Mouse (Mus musculus) G1E-ER4 (cell line): ENCODE results near the gene Lrp4. TPM values are rescaled to one million over a fixed set of nuclear protein-coding genes. Genes with fewer than 3 reads are reported as not detected.

ENCODE experiments used
- GATA1 ChIP-seq: IDR thresholded peaks from one replicate; pipeline ENCODE4 v1.8.0; 2012; ENCODE audit warnings: low read length, inconsistent platforms
- polyA plus RNA-seq: library from polyadenylated mRNA; stranded (reverse); fragments of >175 nt; gene quantifications from 2 replicates; pipeline ENCODE4 v1.2.3, GENCODE M21; 2012

Lrp4 gene
- polyA plus RNA-seq, 1 experiment = not detected

DNA sequence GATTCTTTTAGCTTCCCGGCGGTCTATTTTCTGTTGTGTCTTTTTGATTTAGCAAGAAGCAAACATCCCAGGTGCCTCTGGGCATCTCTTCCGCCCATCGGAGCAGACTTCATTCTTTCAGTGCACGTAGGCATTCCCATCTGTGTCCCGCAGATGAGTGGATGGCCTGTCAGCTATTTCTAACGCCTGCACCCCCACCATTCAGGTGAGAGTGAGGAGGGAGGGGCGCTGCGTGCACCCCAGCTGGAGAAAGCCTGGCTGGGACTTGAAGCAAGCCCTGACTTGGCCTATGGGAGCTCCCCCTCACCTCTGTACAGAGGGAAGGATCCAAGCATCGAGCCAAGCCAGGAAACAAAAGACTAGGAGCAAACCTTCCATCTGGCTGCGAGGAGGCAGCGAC, 5.4 kb downstream of the Lrp4 start:
- no peak for TF ChIP-seq GATA1

DNA sequence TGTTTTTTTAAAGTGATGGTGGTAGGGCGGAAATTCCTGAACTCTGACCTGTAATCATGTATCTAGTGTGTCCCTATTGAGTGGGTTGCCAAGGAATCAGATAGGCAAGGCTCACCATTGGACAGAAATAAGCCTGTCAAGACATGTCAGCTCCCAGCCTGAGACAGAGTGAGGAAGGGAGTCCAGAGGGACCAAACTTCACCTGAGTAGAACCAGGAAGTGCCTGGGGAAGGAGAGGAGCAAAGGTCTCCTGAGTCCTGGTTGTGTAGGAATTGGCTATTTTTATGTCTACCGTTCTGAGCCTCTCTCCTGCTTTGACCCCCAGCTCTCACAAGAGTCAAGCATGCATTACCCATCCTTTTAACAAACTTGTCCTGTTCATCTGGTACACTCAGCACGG, 8.6 kb downstream of the Lrp4 start:
- TF ChIP-seq GATA1 = no peak

DNA sequence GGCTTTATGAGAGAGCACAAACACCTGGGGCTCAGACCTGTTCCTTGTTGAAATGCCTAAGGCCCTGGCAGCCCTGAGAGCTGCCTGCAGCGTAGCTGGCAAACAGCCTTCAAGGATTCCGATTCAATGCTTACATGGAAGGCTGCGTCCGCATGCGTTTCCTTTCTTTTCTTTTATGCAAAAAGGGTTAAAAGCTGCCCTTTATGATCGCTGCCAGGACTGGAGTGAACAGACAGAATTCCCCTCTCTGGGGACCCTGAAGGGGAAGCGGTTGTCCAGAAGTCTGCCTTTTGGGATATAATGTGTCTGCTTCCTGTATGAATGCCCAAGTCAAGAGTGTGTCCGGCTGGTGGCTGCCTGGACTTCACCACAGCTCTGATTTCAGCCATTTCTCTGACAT, 10.3 kb downstream of the Lrp4 start:
- TF ChIP-seq GATA1 = no peak

DNA sequence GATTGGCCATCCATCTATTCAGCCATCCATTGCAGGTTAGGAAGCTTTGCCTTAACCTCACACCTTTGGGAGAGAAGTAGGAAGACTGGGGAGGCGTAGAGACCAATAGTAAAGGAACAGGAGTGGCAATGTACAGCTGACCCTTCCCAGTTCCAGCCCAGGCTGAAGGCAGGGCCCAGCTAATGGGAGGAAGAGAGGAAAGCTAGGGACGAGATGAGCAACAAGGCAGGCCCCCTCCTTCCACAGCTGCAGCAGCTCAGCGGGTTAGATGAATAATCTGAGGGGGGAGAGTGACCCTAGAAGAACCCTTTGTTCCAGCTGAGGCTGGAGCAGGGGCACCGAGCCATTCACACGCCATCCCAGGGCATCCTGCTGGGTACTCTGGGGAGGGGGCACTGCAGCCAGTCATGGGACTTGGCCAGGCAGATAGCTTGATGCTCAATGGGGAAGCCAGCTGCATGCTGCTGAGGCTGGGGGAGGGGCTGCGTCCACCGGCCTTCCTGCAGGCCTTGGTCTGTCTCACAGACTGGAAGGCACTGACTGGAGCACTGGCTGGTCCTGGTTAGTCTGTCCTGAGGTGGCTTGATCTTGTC, 12.8 kb downstream of the Lrp4 start:
- no peak for TF ChIP-seq GATA1

DNA sequence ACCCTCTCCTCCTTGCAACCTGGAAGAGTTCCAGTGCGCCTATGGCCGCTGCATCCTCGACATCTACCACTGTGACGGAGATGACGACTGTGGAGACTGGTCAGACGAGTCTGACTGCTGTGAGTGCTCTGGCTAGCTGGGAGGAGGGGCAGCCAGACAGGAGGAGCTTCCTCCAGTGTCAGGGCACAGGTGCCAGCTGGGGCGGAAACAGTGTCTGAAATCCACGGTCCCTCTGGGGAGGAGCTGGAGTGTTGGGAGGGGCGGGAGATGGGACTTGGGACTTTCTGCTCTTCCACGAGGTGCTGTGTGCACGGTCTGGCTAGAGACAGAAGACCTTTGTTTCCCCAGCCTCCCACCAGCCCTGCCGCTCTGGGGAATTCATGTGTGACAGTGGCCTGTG, 17.0 kb downstream of the Lrp4 start:
- TF ChIP-seq GATA1 = no peak

DNA sequence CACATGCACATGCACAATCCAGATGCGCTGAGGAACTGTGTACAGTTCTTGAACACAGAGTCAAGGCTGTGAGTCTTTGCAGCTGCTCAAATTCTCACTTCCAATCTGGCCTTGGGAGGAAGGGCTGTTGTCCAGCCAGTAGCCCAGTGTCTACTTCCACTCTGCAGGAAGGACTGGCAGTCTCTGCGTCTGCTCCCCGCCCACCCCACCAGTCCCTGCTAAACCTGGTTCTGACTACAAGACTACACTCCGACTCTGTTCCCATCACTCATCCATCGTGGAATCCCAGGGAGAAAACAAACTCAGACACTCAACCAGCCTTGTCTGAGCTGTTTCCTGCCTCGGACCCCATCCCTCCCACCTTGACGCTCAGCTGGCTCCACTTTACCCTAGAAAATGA, 18.5 kb downstream of the Lrp4 start:
- TF ChIP-seq GATA1 = no peak

DNA sequence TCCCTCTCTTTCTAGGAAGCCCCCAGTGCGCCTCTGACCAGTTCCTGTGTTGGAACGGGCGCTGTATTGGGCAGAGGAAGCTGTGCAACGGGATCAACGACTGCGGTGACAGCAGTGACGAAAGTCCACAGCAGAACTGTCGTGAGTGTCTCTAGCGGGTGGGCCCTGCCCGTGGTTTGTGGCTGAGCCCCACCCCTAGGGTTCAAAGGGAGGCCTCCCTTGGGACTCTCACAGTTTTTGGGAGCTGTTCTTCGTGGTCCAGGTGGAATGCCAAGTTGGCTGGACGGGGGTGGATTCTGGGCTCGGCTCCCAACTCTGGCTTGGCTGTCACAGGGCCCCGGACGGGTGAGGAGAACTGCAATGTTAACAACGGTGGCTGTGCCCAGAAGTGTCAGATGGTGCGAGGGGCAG, 18.9 kb downstream of the Lrp4 start:
- no peak for TF ChIP-seq GATA1

DNA sequence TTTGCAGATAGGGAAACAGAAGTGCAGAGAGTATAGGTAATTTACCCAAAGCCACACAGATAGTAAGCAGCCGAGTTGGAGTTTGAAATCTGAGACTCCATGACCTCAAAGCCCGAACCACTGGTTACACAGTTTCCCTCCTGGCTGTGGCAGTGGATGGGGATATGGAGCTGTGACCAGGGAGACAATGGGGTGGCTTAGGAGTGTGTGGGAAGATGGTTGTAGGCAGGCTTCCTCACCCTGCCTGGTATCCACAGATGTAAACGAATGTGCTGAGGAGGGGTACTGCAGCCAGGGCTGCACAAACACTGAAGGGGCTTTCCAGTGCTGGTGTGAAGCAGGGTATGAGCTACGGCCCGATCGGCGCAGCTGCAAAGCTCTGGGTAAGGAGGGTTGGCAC, 19.5 kb downstream of the Lrp4 start:
- no peak for TF ChIP-seq GATA1

DNA sequence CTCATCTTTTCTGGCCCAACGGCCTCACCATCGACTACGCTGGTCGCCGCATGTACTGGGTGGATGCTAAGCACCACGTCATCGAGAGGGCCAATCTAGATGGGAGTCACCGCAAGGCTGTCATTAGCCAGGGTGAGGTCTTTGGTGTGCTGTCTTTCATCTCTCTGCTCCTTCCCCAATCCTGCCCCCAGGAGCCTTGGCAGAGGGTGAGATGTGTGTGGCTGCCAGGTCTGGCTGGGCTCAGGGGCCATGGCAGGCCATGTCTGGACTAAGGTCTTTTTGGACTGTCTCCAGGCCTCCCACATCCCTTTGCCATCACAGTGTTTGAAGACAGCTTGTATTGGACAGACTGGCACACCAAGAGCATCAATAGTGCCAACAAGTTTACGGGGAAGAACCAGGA, 23.1 kb downstream of the Lrp4 start:
- TF ChIP-seq GATA1 = no peak

DNA sequence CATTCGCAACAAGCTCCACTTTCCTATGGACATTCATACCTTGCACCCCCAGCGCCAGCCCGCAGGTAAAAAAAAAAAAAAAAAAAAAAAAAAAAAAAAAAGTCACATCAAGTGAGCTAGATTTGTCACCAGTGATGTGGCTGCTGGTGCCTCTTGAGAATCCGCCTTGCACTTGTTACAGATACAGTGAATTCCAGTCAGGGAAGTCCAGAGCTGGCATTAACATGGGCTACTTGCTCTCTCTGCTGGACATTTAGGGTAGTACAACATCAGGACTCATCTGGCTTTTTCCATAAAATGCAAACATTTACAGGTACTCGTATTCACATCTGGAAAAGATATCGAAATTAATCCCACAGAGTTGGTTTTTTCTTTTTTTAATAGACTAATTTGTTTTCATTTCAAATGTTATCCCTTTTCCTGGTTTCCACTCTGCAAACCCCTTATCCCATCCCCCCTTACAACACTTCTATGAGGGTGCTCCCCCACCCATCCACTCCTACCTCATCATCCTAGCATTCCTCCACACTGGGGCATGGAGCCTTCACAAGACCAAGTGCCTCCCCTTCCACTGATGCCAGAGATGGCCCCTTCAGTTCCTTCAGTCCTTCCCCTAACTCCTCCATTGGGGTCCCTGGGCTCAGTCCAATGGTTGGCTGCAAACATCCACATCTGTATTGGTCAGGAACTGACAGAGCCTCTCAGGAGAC, 23.6 kb downstream of the Lrp4 start:
- no peak for TF ChIP-seq GATA1

DNA sequence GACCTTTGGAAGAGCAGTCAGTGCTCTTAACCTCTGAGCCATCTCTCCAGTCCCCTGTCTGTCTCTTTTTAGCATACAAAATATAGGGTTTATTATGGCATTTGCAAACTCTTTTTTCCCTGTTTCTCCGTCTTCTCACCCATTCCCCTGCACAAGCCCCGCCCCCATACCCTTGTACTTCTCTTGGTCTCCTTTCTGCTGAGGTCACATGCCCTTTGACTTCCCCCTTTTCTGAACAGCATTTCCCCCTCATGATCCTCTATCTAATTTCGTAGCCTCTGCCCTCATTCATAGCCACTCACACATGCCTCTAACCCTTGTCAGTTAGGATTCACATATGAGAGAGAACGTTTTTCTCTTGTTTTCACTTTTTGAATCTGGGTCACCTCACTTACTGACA, 27.4 kb downstream of the Lrp4 start:
- TF ChIP-seq GATA1 = no peak

DNA sequence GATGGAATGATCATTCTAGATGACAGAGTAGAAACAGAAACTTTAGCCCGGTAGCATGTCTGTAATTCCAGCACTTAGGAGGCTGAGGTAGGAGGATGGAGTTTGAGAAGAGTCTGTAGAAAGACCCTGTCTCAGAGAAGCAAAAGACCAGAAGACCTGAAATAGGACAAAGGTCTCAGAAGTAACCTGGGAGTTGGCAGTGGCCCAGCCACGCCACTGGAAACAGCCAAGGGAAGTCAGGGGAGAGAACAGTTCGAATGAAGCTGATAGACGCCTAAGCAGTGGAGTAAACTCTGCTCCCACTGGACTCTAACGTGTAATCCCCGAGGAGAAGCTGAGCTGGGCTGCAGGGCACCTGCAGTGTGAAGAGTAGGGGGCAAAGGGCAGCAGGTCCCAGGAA, 27.9 kb downstream of the Lrp4 start:
- TF ChIP-seq GATA1 = no peak

DNA sequence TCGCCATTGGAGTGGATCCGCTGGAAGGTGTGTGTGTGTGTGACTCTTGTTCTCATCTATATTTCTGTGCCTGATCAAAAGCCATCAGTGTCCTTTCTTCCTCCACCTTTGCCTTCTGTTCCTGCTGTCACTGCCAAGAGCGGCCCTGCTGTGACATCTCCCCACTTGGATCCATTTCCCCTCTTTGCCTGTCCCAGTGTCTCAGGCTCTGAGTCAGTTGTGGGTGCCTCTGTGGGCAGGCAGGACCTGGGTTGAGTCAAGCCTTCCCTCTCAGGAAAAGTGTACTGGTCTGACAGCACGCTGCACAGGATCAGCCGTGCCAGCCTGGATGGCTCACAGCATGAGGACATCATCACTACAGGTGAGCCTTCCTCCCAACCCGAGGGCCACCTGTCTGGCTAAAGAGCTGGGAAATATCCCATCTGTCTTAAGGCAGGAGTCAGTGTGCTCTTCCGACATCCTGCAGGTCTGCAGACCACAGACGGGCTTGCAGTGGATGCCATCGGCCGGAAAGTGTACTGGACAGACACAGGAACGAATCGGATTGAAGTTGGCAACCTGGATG, 34.8 kb downstream of the Lrp4 start:
- TF ChIP-seq GATA1 = no peak

DNA sequence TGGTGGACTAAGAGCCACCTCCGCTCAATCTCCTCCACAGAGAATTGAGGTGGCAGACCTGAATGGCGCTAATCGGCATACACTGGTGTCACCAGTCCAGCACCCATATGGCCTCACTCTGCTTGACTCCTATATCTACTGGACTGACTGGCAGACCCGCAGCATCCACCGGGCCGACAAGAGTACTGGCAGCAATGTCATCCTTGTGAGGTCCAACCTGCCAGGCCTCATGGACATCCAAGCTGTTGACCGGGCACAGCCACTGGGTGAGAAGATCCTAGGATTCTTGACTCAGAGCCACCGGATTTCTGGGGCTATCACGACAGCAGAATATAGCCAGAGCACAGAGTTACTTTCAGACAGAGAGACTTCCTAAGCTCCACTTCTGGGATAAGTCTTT, 36.7 kb downstream of the Lrp4 start:
- no peak for TF ChIP-seq GATA1

DNA sequence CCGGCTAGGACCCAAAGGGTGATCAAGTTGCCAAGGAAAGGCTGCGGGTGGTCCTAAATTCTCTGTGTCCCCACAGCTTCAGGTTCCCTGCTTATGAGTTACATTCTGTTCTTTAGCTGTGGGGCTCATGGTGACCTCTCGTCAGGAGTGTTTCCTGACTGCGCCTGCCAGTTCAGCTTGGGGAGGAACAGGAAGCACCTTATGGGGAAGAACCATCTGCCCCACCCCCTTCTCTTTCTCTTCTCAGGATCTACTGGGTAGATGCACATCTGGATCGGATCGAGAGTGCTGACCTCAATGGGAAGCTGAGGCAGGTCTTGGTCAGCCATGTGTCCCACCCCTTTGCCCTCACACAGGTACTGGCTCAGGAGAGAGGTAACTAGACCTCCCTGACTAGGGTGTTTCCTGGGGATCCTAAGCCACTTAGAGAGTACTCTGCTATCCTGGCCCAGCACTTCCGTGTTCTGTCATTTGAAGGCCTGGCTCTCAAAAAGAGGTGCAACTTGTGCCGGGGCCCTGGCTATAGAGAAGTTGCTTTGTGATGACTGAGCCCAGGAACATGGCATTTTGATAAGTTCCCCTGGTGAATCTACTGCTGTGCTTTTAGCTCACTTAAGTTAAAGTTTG, 40.9 kb downstream of the Lrp4 start:
- no peak for TF ChIP-seq GATA1

DNA sequence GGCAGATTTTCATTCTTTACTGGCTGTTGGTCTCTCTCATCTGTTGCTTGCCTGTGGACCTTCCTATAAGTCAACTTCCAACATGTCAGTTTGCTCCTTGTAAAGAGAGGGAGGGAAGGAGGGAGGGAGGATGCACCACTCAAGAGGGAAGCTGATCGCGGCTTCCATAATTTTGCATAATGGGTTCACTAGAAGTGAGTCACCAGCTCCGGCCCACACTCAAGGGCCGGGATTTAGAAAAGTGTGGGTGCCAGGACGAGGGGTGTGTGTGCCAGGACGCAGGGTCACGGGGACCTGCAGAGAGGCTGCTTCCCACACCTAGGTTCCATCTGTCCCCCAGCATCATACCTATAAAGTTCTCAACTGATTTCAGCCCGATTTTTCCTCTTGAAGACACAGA, 50.8 kb downstream of the Lrp4 start:
- TF ChIP-seq GATA1 = no peak

DNA sequence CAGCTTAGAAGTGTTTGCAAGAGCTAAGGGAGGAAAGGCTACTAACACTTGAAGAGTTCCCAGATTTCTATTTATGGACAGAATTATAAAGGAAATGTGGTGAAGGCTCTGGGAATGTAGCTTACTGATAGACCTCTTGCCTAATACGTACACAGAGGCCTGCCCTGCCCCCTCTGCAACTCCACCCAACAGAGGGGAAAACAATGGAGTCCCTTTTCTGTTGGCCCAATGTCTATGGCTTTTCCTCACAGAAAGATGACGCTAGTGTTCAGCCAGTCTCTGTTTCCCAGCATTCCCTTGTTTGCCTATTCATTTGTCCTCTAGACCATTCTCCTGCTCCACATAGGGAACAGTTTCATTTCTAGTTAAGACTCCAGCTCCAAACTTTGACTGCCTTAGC, 59.9 kb downstream of the Lrp4 start:
- TF ChIP-seq GATA1 = no peak
